Mouse (Mus musculus) intestine, embryonic 16.5 days (tissue): Measurements from ENCODE around the gene Ndufaf2. TPM values are rescaled to one million over a fixed set of nuclear protein-coding genes. Genes with fewer than 3 reads are reported as not detected.
A peak's percentile ranks its signal among the peaks of the same experiment; 100 is the strongest.

ENCODE experiments used
- ATAC-seq: fragments of 200-750 bp; cut with Nextera tagmentation; 2 replicates; pipeline ENCODE4 v1.8.0; 2017; ENCODE audit warnings: moderate TSS enrichment, moderate library complexity
- H3K27ac ChIP-seq: fragments of 300-500 bp; sonication (generic); 2 replicates; pipeline ENCODE4 v1.5.1; 2014; ENCODE audit warnings: mild to moderate bottlenecking, low read length
- H3K27me3 ChIP-seq: fragments of 300-500 bp; sonication (generic); replicated peaks from 2 replicates; pipeline ENCODE4 v1.6.1; 2014; ENCODE audit warnings: low read length, control low read depth, mixed read lengths; ENCODE audit not compliant: control insufficient read depth, insufficient read depth
- H3K36me3 ChIP-seq: fragments of 300-500 bp; sonication (generic); 2 replicates; pipeline ENCODE4 v1.6.1; 2014; ENCODE audit warnings: low read length, control low read depth; ENCODE audit not compliant: control insufficient read depth, insufficient read depth
- H3K4me1 ChIP-seq: fragments of 300-500 bp; sonication (generic); 2 replicates; pipeline ENCODE4 v1.6.1; 2014; ENCODE audit warnings: low read length, control low read depth, mixed read lengths; ENCODE audit not compliant: control insufficient read depth, insufficient read depth
- H3K4me2 ChIP-seq: fragments of 300-500 bp; sonication (generic); 2 replicates; pipeline ENCODE4 v1.6.1; 2014; ENCODE audit warnings: low read depth, low read length, control low read depth
- H3K4me3 ChIP-seq: fragments of 300-500 bp; sonication (generic); 2 replicates; pipeline ENCODE4 v1.5.1; 2014; ENCODE audit warnings: mild to moderate bottlenecking, low read length
- H3K9ac ChIP-seq: fragments of 300-500 bp; sonication (generic); 2 replicates; pipeline ENCODE4 v1.6.1; 2014; ENCODE audit warnings: low read depth, low read length
- H3K9me3 ChIP-seq: fragments of 300-500 bp; sonication (generic); 2 replicates; pipeline ENCODE4 v1.6.1; 2016; ENCODE audit warnings: low read length, control low read depth; ENCODE audit not compliant: control insufficient read depth
- WGBS: fragments of 180-500 bp; shearing (Covaris S2); extraction: QIAGEN DNeasy Blood & Tissue Kit; methylation state at CpG from one replicate; pipeline ENCODE4 v1.1.7; 2014; 5-methylcytosine and 5-hydroxymethylcytosine counted together
- polyA plus RNA-seq: library from polyadenylated mRNA; unstranded; fragments of >200 nt; fragmentation: Nextera tagmentation; extraction: Ambion mirVana; gene quantifications from 2 replicates; pipeline ENCODE4 v1.2.1, GENCODE M21; 2015

Gene Ndufaf2
- polyA plus RNA-seq, 1 experiment from 2014 or later: 55.7 TPM

- WGBS: 74% methylated on average over 7 of the region's 7 CpGs
- H3K27ac ChIP-seq: no peak overlapping the region
- no peak overlapping the region for H3K9ac ChIP-seq
- H3K9me3 ChIP-seq: no peaks in the 10 kb centered on the region
- H3K4me1 ChIP-seq: no peaks in the 10 kb centered on the region
- H3K27me3 ChIP-seq: no peaks in the 10 kb centered on the region
- no peak overlapping the region for H3K4me2 ChIP-seq
- H3K4me3 ChIP-seq: no peak overlapping the region
- no peaks in the 10 kb centered on the region for H3K36me3 ChIP-seq
- no peak for ATAC-seq
Observed at GRCm38 (mm10) chr13:107995211-107995610, 163.2 kb downstream of the Ndufaf2 start.

GRCm38 (mm10) chr13:107992573-107992972 lies 165.8 kb downstream of the Ndufaf2 start:
- H3K4me3 ChIP-seq: no peak overlapping the region
- no peak overlapping the region for H3K27ac ChIP-seq
- ATAC-seq: no peak
- no peaks in the 10 kb centered on the region for H3K27me3 ChIP-seq
- H3K4me2 ChIP-seq: no peak overlapping the region
- WGBS: 65% methylated on average over 1 of the region's 1 CpGs
- H3K36me3 ChIP-seq: no peaks in the 10 kb centered on the region
- H3K9ac ChIP-seq: no peak overlapping the region
- no peaks in the 10 kb centered on the region for H3K4me1 ChIP-seq
- no peaks in the 10 kb centered on the region for H3K9me3 ChIP-seq

- no peak overlapping the region for H3K4me3 ChIP-seq
- no peak overlapping the region for H3K9ac ChIP-seq
- no peaks in the 10 kb centered on the region for H3K27me3 ChIP-seq
- no peaks in the 10 kb centered on the region for H3K9me3 ChIP-seq
- ATAC-seq: no peak
- WGBS: 70% methylated on average over 5 of the region's 5 CpGs
- H3K27ac ChIP-seq: no peak overlapping the region
- H3K36me3 ChIP-seq: no peaks in the 10 kb centered on the region
- H3K4me2 ChIP-seq: no peak overlapping the region
- no peaks in the 10 kb centered on the region for H3K4me1 ChIP-seq
Observed at GRCm38 (mm10) chr13:107984641-107985040, 173.8 kb downstream of the Ndufaf2 start.

GRCm38 (mm10) chr13:107984186-107984585 lies 174.2 kb downstream of the Ndufaf2 start:
- Histone ChIP-seq H3K4me2 (no peak overlapping the region), H3K4me3 (no peak overlapping the region), H3K36me3 (no peaks in the 10 kb centered on the region), H3K4me1 (no peaks in the 10 kb centered on the region), H3K9ac (no peak overlapping the region), H3K27me3 (no peaks in the 10 kb centered on the region), H3K9me3 (no peaks in the 10 kb centered on the region), H3K27ac (no peak overlapping the region)
- no peak for ATAC-seq
- WGBS: 83% methylated on average over 5 of the region's 5 CpGs

GRCm38 (mm10) chr13:107983231-107983847 lies 175.1 kb downstream of the Ndufaf2 start:
- H3K4me2 ChIP-seq: no peak overlapping the region
- H3K4me1 ChIP-seq: no peaks in the 10 kb centered on the region
- peak; percentile 79 for ATAC-seq
- no peaks in the 10 kb centered on the region for H3K36me3 ChIP-seq
- WGBS: 90% methylated on average over 6 of the region's 6 CpGs
- no peaks in the 10 kb centered on the region for H3K9me3 ChIP-seq
- no peak overlapping the region for H3K27ac ChIP-seq
- no peaks in the 10 kb centered on the region for H3K27me3 ChIP-seq
- no peak overlapping the region for H3K4me3 ChIP-seq
- H3K9ac ChIP-seq: no peak overlapping the region

- Histone ChIP-seq H3K27ac (no peak overlapping the region), H3K36me3 (no peaks in the 10 kb centered on the region), H3K4me2 (no peak overlapping the region), H3K4me3 (no peak overlapping the region), H3K9ac (no peak overlapping the region), H3K27me3 (no peaks in the 10 kb centered on the region), H3K9me3 (no peaks in the 10 kb centered on the region), H3K4me1 (no peaks in the 10 kb centered on the region)
- no peak for ATAC-seq
- WGBS: 95% methylated on average over 6 of the region's 6 CpGs
Observed at GRCm38 (mm10) chr13:107979461-107979860, 179.0 kb downstream of the Ndufaf2 start.

DNA sequence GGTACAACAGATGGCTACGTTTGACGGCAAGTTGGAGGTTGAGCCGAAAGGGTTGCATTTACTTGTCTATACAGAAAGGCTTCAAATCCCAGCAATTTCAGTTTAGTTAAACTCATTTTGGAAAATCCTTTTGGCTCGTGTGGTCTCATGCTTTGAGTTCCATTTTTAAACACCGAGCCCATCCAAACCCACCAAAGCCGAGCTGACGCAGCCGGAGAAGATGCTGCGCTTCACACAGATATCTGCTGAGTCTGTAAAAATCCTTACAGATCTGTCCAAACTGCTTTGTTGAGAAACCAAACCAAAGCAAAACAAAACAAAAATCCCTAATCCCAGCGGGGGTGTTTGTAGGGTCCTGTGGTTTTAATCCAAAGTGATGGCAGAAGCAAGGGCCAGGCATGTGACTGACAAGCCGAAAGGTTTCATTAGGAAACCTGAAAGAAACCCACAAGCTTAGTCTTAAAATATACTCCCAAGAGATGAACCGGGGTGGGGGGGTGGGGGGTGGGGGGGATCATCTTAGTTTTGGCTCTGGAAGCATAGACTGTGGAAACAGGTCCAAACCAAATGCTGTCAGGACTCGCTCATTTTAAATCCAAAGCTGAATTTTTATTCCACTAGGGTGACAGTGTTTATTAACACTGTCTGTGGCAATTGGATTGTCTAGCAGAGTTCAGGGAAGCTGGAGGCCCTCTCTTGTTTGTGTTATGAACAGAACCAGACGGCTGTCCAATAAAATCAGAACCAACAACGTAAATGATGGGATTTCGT lies 181.4 kb downstream of the Ndufaf2 start:
- WGBS: 82% methylated on average over 16 of the region's 16 CpGs
- H3K36me3 ChIP-seq: no peaks in the 10 kb centered on the region
- no peaks in the 10 kb centered on the region for H3K4me1 ChIP-seq
- H3K9me3 ChIP-seq: no peaks in the 10 kb centered on the region
- no peak overlapping the region for H3K4me3 ChIP-seq
- H3K27ac ChIP-seq: no peak overlapping the region
- no peak for ATAC-seq
- H3K9ac ChIP-seq: no peak overlapping the region
- H3K4me2 ChIP-seq: no peak overlapping the region
- no peaks in the 10 kb centered on the region for H3K27me3 ChIP-seq

- Histone ChIP-seq H3K4me3 (no peak overlapping the region), H3K27ac (no peak overlapping the region), H3K9me3 (no peaks in the 10 kb centered on the region), H3K27me3 (no peaks in the 10 kb centered on the region), H3K9ac (no peak overlapping the region), H3K4me1 (no peaks in the 10 kb centered on the region), H3K36me3 (no peaks in the 10 kb centered on the region), H3K4me2 (no peak overlapping the region)
- WGBS: 78% methylated on average over 4 of the region's 4 CpGs
- no peak for ATAC-seq
Observed at GRCm38 (mm10) chr13:107972451-107972850, 186.0 kb downstream of the Ndufaf2 start.

DNA sequence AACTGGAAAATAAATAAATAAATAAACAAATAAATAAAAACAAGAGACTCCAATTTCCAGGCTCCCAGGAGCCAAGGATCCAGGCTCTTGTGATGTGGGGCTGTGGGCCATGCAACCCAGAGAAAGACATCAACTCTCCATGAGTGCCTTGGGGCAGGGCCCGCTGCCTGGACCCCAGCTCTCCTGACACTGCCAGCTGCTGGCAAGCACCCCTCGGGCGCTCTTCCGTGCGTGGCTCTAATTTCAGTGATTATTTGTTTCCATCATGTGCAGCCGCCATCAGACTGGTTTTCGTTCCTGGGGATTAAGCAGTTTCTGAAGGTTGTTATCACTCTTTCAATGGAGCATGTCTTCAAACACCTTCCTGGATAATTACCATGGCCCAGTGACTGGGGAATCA lies 186.6 kb downstream of the Ndufaf2 start:
- H3K27me3 ChIP-seq: no peaks in the 10 kb centered on the region
- H3K27ac ChIP-seq: no peak overlapping the region
- H3K36me3 ChIP-seq: no peaks in the 10 kb centered on the region
- WGBS: 84% methylated on average over 7 of the region's 7 CpGs
- ATAC-seq: no peak
- no peak overlapping the region for H3K4me2 ChIP-seq
- no peaks in the 10 kb centered on the region for H3K4me1 ChIP-seq
- H3K9ac ChIP-seq: no peak overlapping the region
- H3K9me3 ChIP-seq: no peaks in the 10 kb centered on the region
- H3K4me3 ChIP-seq: no peak overlapping the region
